Mouse (Mus musculus): ENCODE measurements around the gene Slc35a3.
"Not testable (repeated sequence)": the region's sequence is repeated elsewhere in the genome, so short reads cannot be mapped to it uniquely, and the experiment has no call there.

Gene Slc35a3

DNA sequence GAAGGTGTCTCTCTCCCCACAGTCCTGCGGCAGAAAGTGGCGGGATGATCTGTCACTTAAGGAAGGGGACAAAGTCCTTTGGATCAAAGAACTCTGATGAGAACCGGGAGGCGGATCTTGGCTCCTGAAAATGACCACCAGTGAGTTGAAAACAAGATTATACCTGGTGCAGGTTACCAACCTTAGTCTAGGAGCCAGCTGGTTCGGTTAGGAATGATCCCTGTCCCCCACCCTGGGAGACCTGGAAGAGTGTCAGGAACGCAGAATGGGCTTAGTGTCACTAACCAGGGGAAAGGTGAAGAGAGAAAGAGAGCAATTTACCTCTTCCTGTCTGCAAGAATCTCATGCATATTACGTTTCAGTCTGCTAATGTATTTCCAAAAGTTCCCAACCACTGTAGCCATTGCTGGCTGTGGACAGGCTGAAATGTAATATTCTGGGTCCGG, at the start of gene Slc35a3:
Gene Slc35a3, minus strand, starts transcription at position 396 of the 446 bp plus-strand sequence.
- no peak for DNase-seq (ENCODE audit: low spot score)

DNA sequence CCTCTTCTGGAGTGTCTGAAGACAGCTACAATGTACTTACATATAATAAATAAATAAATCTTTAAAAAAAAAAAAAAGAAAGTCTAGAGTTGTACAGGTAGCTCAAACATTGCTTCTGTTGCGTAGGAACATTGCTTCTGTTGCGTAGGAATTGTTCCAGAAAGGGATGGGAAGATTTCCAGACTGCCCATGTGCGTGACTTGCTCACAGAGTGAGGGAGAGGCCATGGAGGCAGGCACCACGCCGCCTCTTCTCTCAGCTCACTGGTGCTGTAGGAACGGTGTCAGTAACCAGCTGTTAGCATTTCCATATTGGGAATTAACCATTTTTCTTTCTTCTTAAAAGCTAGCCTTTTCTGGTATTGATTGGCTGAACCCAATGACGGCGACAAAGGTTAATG, 40.2 kb upstream of the Slc35a3 start:
- DNase-seq (ENCODE audit: low spot score) = no peak

DNA sequence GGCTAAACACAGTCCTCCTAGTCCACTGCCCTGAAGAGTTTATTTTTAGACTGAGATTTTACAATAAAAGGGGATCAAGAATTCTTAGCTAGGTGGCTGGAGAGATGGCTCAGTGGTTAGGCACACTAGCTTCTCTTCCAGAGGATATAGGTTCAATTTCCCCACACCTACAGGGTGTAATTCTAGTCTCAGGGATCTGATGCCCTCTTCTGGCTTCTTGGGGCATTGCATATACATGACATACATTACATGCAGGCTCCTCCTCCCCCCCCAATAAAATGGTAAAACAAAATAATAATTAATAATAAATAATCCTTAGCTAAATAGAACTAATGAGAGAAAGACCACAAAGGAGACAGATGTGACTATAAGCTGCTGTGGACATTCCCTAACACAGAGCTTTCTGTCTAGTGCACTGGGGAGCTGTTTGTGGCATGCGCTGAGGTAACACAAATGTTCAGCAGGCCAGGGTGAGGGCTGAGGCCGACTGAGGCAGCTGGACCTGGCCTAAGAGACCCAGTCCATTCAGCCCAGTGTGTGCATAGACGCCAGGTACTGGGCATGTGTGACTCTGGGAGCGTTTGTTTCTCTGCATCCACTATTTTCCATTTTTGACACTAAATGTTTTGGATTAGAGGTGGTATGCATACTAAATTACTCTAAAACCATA, 38.7 kb upstream of the Slc35a3 start:
- DNase-seq (ENCODE audit: low spot score) = peak; percentile 22

DNA sequence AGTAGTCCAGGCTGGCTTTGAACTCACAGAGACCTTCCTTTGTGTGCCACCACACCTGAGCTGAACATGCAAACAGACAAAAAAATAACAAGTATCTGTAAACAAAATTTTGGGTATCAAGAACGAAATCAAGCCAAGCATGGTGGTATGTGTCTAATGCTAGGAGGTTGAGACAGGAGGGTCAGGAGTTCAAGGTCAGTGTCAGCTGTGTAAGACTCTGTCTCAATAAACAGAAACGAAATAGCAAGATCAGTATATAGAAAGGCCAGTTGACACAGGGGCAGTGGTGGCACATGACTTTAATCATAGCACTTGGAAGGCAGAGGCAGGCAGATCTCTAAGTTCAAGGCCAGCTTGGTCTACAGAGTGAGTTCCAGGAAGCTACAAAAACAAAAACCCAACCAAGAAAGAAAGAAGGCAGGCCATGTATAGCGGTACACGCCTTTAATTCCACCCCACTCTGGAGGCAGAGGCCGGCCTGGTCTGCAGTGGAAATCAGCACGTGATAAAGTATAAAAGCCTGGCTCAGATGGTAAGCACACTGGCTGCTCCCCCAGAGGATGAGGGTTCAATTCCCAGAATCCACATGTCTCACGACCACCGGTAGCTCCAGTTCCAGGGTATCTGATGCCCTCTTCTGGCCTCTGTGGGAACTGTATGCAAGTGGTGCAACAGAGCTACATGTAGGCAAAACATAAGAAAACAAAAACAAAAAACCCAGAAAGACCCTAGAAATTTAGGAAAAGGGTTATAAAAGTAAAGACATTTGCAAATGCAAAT, 36.0 kb upstream of the Slc35a3 start:
- DNase-seq (ENCODE audit: low spot score) = no peak

DNA sequence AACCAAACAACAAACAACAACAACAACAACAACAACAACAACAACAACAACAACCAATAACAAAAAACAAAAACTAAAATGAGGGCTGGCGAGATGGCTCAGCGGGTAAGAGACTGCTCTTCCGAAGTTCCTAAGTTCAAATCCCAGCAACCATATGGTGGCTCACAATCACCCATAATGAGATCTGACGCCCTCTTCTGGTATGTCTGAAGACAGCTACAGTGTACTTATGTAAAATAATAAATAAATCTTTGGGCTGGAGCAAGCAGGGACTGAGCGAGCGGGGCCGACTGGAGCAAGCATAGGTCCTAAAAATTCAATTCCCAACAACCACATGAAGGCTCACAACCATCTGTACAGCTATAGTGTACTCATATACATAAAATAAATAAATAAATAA, 35.0 kb upstream of the Slc35a3 start:
- DNase-seq (ENCODE audit: low spot score) = not testable (repeated sequence)

DNA sequence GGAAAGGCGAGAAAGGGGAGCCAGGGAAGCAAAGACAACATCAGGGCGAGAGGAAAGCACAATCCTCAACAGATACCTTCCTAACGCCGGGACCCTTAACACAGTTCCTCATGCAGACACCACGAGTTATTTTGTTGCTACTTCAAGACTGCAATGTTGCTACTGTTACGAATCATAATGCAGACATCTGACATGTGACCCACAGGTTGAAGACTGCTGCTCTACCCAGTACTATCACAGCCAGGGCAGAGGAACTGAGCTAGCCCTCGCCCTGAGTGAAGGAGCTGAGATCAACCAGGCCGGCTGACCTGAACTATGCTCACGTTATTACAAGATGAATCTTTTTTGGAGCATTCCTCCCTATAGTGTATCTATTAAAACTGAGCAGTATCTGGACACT, 28.3 kb upstream of the Slc35a3 start:
- no peak for DNase-seq (ENCODE audit: low spot score)

DNA sequence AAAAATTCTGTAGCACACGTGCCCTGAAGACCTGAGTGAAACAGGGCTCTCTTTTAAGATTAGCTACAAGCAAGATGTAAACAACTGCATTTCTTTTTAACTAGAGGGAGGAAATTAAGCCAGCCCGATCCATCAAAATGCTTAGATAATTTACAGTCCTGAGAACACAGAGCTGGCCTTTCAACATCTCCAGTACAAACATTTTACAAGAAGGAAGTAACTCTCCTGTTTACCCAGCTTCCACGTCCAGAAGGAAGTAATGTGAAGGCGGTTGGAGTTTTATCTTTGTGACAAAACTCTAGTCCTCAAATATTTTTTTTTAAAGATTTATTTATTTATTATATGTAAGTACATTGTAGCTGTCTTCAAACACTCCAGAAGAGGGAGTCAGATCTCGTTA, 27.5 kb upstream of the Slc35a3 start:
- no peak for DNase-seq (ENCODE audit: low spot score)

DNA sequence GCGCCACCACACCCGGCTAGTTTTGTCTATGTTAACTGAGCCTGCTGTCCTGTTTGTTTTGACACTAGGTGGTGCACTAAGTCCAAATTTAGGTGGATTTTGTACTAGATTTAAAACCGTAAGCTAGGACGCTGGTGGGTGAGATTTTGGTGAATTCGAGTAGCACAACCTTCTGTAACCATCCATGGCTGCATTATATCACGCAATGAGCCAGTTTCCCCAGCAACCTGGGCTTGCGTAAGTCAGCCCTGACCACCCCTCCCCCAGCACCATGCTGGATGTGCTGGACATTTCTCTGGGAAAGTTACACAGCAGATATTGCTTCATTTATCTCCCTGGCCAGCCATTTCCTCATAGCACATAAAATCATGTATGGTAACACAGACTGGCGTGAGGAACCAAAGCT, 24.7 kb upstream of the Slc35a3 start:
- no peak for DNase-seq (ENCODE audit: low spot score)

DNA sequence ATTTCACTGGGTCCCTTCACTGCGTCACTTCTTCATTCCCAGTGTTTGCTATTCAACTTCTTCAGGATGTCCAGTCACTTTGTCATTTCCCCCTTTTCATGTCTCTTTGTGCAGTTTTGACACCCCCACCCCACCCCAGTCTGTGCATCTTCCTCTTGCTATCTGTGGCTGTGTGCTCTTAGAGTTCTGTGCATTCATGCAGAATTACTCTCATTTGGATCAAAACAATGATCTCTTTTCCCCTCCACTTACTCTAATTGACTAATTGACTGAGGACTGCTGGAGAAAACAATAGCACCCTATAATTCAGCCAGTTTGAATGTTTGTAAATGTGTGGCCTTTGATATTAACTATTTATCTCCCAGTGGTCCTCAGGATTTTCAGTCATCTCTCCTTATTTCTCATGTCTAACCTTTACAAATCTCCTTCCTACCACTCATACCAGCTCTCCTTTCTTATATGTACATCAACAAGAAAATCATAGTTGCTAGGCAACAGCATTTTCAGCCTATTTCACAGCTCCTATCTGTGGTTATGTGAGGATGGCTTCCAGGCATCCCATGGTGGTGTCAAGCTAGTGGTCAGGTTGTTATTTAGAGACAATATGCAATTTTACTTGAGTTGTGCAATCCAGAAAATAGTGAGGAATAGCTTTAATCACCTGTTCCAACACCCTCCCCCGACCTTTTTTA, 17.0 kb upstream of the Slc35a3 start:
- DNase-seq (ENCODE audit: low spot score) = no peak

DNA sequence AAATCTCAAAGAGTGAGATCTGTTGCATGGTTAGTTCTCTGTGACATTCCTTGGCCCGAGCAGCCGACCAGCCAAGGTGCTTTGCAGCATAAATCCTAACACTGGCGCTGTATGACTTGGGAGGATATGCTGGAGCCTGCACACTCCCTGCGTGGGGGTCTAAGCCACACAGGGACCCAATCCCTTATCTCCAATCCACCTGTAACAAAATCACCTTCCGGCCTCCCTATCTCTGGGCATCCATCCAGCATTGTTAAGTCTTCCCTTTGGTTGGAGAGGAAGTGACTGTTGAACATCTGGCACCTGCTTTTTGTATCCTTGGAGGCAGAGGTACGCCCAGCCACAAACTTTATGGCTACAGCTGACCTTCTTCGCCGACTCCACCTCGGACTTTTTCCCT, 14.2 kb upstream of the Slc35a3 start:
- no peak for DNase-seq (ENCODE audit: low spot score)

DNA sequence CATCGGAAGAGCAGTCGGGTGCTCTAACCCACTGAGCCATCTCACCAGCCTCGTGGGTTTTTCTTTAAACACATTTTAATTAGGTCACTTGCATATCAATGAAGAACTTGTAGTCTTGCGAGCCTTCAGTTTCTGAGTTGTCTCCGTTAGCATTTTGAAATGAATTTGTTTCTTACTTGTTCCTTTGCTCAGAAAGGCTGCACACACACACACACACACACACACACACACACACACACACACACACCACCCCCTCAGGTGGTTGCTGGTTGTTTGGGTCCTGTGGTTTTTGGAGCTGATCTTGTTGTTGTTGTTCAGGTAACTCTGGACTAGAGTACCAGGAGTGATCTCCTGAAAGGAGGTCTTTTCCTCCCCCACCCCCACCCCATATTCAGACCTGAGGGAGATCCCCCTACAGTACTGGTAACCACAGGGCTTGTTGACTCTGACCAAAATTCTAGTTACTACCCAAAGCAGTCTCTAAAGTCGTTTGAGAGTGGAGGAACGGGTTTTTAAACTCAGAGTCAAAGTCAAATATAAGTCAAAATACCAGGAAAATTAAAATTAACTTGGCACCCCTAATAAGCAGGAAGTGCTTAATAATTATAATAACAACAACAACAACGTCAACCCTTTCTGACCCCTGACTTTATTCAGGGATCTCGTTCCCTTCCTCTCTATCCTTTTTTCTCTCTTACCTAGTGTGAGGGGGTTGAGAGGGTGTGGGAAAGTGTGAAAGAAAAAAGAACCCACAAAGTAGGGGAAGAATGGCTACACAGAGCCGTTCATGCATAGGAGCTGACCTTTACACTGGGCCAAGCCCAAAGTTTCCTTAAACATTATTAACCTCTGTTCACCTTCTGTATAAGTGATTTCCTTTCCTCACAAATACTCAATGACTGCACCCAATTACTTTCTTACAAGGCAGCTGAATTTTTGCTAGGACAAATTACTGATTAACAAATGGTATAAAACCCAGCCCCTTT, 11.2 kb upstream of the Slc35a3 start:
- DNase-seq (ENCODE audit: low spot score) = no peak

DNA sequence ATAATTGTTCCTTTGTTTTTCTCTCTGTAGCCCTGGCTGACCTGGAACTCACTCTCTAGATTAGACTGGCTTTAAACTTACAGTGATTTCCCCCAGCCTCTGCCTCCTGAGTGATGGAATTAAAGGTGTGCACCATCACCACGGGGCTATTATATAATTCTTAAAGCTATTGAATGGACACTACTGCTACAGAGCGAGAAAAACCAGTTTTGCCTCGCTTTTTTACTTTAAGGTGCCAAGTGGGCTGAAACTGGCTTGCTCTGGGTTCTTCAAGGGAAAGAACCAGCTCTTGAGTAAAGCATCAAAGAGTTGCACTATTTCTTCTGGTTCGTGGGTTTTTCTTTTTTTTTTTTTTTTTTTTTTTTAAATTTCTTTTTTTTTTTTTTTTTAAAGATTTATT, 10.3 kb upstream of the Slc35a3 start:
- no peak for DNase-seq (ENCODE audit: low spot score)

DNA sequence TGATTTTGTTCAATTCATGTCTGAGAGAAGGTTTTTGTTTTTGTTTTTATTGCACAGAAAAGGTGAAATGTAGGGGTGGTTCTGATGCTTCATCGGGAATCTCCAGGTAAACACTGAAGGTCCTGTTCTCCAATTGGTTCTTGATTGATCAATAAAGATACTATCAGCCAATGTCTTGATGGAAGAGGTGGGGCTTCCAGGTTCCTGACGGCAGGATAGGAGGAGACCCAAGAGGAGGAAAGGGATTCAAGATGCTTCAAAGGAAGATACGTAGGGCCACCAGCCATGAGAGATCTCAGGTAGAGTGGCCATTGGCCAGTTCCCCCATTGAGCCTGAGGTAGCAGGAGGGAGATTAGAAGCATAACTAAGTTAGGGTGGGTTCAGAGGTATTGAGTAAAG, 6.3 kb upstream of the Slc35a3 start:
- DNase-seq (ENCODE audit: low spot score) = no peak

DNA sequence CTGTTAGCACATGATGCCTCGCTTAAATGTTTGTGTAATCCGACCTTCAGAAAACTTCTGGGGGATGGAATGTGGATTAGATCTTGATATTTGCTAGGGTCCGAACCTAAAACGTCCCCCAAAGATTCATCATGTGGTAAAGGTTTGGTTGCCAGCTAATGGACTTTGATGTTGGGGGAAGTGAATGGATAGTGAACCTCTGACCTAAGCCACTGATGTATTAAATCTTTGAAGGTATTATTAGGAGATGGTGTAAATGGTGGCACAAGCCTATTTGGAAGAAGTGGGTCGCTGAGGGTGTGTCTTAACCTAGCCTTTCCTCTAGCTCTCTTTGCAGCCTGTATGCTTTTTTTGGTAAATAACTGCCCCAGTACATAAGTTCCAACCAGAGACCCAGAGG, 400 bp upstream of the Slc35a3 start:
- DNase-seq (ENCODE audit: low spot score) = no peak

DNA sequence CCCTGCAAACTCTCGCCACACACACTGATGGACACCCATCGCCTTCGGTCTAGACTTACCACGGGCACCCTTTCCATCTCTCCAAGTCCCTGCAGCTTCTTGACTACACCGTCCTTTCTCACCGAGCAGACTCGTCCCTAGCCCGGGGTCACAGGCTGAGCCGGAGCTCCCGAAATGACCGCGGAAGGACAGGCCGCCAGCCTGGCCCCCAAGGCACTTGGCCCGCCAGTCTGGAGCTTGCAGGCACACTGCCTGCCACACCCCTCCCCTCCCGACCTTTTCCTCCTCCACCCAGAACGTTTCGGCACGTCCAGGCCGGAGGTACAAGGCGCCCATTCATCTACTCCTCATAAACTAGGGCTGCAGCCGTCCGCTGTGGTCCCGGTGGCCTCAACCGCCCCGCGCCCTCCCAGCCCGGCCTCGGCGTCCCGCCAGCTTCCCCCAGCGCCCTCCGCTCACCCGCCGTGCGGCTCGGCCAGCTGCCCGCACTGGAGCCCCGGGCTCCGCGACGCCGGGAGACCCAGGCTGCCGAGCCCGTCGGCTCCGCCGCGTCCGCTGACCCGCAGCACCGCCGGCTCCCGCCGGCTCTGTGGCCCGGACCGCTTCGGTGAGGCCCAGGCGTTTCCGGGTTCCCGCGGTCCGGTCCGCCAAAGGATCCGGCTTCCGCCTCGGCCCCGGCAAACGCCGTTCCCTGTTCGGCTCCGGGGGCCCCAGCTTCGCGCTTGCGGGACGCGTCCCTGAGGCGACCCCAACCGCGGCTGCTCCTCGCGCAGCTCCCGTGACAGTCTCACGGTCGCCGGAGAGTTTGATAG, 801 bp downstream of the Slc35a3 start:
- DNase-seq (ENCODE audit: low spot score) = peak; percentile 55

DNA sequence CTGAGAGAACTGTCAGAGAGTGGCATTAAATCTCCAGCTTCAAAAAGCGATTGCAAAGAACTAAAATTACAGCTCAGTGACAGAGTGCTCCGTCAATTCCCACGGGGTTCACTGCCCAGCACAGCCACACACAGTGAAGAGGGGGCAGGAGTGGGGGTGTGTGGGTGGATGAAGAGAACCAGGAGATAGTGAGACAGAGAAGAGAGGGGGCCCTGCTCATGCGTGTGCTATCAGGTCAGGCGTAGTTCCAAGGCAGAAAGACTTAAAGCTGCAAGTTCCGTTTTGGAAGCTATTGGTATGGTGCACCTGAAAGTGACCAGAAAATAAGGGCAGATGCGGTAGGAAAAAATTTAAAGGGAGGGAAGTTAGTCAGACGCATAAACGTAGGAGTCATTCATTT, 1.7 kb downstream of the Slc35a3 start:
- DNase-seq (ENCODE audit: low spot score) = no peak

DNA sequence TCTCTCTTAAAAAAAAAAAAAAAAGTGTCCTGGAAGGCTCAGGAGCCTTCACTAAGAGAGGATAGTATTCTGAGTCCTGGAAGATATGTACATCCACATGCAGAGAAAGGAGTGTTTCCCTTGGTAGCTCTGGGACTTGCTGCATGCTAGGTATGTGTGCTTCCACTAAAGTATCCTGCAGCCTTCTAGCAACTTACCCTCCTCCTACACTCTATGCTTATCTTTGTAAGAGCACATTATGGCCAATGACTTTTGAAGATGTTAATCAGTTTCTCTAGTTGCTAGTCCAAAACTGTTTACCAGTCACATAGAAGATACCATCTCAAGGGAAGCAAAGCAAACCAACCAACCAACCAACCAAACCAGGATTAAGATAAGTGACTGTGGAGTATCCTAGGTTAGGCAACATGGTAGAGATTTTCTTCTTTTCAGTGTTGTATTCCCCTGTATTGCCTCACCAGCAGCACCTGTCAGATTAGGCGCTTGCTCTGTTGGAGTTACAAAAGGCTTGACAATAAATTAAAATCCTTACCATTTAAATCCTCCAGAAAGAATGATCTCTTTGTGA, 6.9 kb downstream of the Slc35a3 start:
- DNase-seq (ENCODE audit: low spot score) = no peak

DNA sequence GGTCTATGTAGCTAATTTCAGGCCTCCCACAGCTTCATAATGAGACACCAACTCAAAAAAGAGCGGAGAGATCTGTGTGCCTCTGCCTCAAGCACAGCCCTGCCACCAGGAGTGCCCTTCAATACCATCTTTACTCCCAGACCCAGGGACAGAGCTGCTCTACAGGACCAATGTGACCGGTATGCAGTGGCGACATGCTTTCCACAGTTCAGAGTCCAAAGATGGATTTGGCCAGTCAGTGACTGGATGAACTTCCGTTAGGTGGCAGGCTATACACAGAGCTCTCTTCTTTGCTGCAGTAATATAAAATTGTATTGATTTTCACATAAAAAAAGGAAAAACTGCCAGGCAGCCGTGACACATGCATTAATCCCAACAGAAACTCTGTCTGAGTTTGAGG, 8.8 kb downstream of the Slc35a3 start:
- DNase-seq (ENCODE audit: low spot score) = no peak

DNA sequence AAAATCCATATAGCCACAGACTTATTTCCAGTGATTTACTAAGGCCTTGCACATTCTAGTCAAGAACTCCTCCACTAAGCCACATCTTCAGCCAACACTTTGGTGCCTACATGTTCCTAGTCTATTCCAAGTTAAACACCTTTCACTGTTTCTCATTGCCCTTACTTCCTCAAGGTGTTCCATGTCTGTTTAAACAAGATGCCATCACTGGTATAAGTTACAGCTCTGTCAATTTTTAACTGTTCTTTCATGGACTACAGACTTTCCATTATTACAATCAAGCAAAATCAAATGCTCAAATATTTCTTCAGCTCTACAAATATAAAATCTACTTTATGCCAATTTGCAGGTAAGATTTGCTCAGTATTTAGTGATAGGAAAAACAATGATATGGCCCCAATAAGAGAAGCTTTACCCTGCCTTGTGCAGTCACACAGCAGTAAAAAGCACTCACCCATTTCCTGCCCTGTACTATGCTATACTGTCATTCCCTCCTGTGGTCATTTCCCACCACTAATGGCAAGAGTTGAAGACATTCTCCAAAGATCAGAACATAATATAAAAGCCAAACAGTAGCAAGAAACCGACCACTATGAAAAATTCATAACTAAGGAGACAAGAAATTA, 9.9 kb downstream of the Slc35a3 start:
- no peak for DNase-seq (ENCODE audit: low spot score)

DNA sequence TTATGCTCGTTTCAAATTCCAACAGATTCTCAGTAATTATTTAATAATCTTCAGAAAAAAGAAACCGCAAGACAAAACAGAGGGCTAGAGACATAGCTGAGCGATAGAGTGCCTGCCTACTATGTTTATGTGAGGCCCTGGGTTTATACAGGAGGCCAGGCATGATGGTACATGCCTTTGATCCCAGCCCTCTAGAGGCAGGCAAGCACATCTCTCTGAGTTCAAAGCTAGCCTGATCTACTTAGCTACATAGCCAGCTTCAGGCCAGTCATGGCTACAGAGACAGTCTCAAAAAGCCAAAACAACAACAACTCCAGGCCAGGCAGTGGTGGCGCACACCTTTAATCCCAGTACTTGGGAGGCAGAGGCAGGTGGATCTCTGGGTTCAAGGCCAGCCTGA, 11.0 kb downstream of the Slc35a3 start:
- no peak for DNase-seq (ENCODE audit: low spot score)
